21 mouse cellular contexts compared by ENCODE assay signal in the genomic region with DNA sequence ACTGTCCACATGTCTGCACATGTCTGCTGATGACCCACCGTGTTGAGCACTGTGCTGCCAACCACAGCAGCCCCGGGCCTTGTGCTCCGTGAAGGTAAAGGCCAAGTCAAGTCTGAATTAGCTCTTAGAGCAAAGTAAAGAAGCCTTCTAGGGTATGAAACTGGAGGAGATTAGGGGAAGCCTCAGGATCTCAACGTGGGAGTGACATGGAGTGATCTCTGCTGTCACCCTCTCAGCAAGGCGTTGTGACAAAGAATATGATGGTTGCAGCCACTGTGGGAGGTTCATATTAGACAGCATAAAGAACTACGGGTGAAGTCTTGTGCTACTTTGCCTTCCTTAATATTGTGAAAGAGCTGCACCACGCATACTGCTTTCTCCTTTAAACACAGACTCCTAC.
"Had no signal": no experiment of that assay in that cellular context is flagged by ENCODE, and none has a peak within 500 bp of the region (broad histone marks: within the 10 kb centered on the region; RNA-seq: fewer than 3 reads in every experiment).

No protein-coding gene starts in this region.

- ATAC-seq: liver, embryonic 12.5 days; midbrain, embryonic 15.5 days had no signal

- H3K36me3 ChIP-seq: kidney, embryonic 15.5 days; limb, embryonic 12.5 days; limb, embryonic 15.5 days; liver, embryonic 12.5 days; liver, embryonic 15.5 days; lung, embryonic 15.5 days; midbrain, embryonic 12.5 days; midbrain, embryonic 15.5 days; neural tube, embryonic 12.5 days; neural tube, embryonic 15.5 days; stomach, embryonic 15.5 days had no signal

- H3K9me3 ChIP-seq: kidney, embryonic 15.5 days; limb, embryonic 12.5 days; limb, embryonic 15.5 days; liver, embryonic 12.5 days; liver, embryonic 15.5 days; lung, embryonic 15.5 days; midbrain, embryonic 12.5 days; midbrain, embryonic 15.5 days; neural tube, embryonic 12.5 days; neural tube, embryonic 15.5 days; stomach, embryonic 15.5 days had no signal

- DNase-seq: kidney, postnatal 10 days; kidney, postnatal 4 days; left cerebral cortex, postnatal 4 days; lung, adult 18-20 months; lung, postnatal 10 days; lung, postnatal 36 days; retina, postnatal 1 day; right cerebral cortex, postnatal 25 days; spleen, adult 18-20 months; thymus, postnatal 36 days had no signal

- H3K4me1 ChIP-seq: kidney, embryonic 15.5 days; liver, embryonic 15.5 days; lung, embryonic 15.5 days; midbrain, embryonic 12.5 days; stomach, embryonic 15.5 days had no signal

- H3K27ac ChIP-seq: kidney, embryonic 15.5 days; limb, embryonic 12.5 days; limb, embryonic 15.5 days; liver, embryonic 12.5 days; liver, embryonic 15.5 days; lung, embryonic 15.5 days; midbrain, embryonic 12.5 days; midbrain, embryonic 15.5 days; neural tube, embryonic 12.5 days; neural tube, embryonic 15.5 days; stomach, embryonic 15.5 days had no signal

- H3K4me2 ChIP-seq: kidney, embryonic 15.5 days; limb, embryonic 12.5 days; limb, embryonic 15.5 days; liver, embryonic 12.5 days; liver, embryonic 15.5 days; lung, embryonic 15.5 days; midbrain, embryonic 12.5 days; midbrain, embryonic 15.5 days; neural tube, embryonic 12.5 days; neural tube, embryonic 15.5 days; stomach, embryonic 15.5 days had no signal

- H3K4me3 ChIP-seq: kidney, embryonic 15.5 days; limb, embryonic 12.5 days; limb, embryonic 15.5 days; liver, embryonic 12.5 days; liver, embryonic 15.5 days; lung, embryonic 15.5 days; midbrain, embryonic 12.5 days; midbrain, embryonic 15.5 days; neural tube, embryonic 12.5 days; neural tube, embryonic 15.5 days; stomach, embryonic 15.5 days had no signal

- H3K9ac ChIP-seq: kidney, embryonic 15.5 days; limb, embryonic 12.5 days; limb, embryonic 15.5 days; liver, embryonic 12.5 days; liver, embryonic 15.5 days; lung, embryonic 15.5 days; midbrain, embryonic 12.5 days; midbrain, embryonic 15.5 days; neural tube, embryonic 12.5 days; neural tube, embryonic 15.5 days; stomach, embryonic 15.5 days had no signal

- H3K27me3 ChIP-seq: kidney, embryonic 15.5 days; limb, embryonic 15.5 days; liver, embryonic 12.5 days; liver, embryonic 15.5 days; lung, embryonic 15.5 days; midbrain, embryonic 12.5 days; midbrain, embryonic 15.5 days; neural tube, embryonic 12.5 days; neural tube, embryonic 15.5 days; stomach, embryonic 15.5 days had no signal
